Mouse (Mus musculus): ENCODE data around the gene Ifi206.
A peak's percentile ranks its signal among the peaks of the same experiment; 100 is the strongest.
"Not testable (repeated sequence)": the region's sequence is repeated elsewhere in the genome, so short reads cannot be mapped to it uniquely, and the experiment has no call there.

Gene Ifi206

GRCm38 (mm10) chr1:173490812-173491480 is at the start of gene Ifi206:
Gene Ifi206, minus strand, starts transcription at chr1:173491041.
- DNase-seq, result not testable (repeated sequence)

GRCm38 (mm10) chr1:173535791-173536190 is 45.0 kb upstream of the Ifi206 start, which contains the start of gene Ifi214:
Gene Ifi214, minus strand, starts transcription at chr1:173535957.
- DNase-seq, result not testable (repeated sequence)

- no peak for DNase-seq
Measured at GRCm38 (mm10) chr1:173521452-173521851, 30.6 kb upstream of the Ifi206 start.

- not testable (repeated sequence) for DNase-seq
Measured at GRCm38 (mm10) chr1:173510595-173510994, 19.8 kb upstream of the Ifi206 start.

- not testable (repeated sequence) for DNase-seq
Measured at GRCm38 (mm10) chr1:173491483-173491882, 642 bp upstream of the Ifi206 start.

GRCm38 (mm10) chr1:173481182-173481574 is 9.7 kb downstream of the Ifi206 start:
- DNase-seq, result not testable (repeated sequence)

- DNase-seq, result not testable (repeated sequence)
Measured at GRCm38 (mm10) chr1:173480399-173481181, 10.3 kb downstream of the Ifi206 start.

GRCm38 (mm10) chr1:173456761-173457160 is 34.1 kb downstream of the Ifi206 start:
- no peak for DNase-seq

- DNase-seq, result no peak
Measured at GRCm38 (mm10) chr1:173456139-173456754, 34.6 kb downstream of the Ifi206 start.

GRCm38 (mm10) chr1:173451665-173452064 is 39.2 kb downstream of the Ifi206 start:
- DNase-seq, result peak; percentile 91

GRCm38 (mm10) chr1:173450621-173451020 is 40.2 kb downstream of the Ifi206 start:
- peak; percentile 54 for DNase-seq

- peak; percentile 83 for DNase-seq
Measured at GRCm38 (mm10) chr1:173447067-173447466, 43.8 kb downstream of the Ifi206 start.

GRCm38 (mm10) chr1:173443061-173443460 is 47.8 kb downstream of the Ifi206 start:
- DNase-seq, result peak; percentile 42

- peak; percentile 49 for DNase-seq
Measured at GRCm38 (mm10) chr1:173441210-173441609, 49.6 kb downstream of the Ifi206 start.

- DNase-seq, result peak; percentile 41
Measured at GRCm38 (mm10) chr1:173440681-173441080, 50.2 kb downstream of the Ifi206 start.

- peak; percentile 35 for DNase-seq
Measured at GRCm38 (mm10) chr1:173437161-173437953, 53.5 kb downstream of the Ifi206 start.

- DNase-seq, result peak; percentile 55
Measured at GRCm38 (mm10) chr1:173432411-173432810, 58.4 kb downstream of the Ifi206 start.

- peak; percentile 77 for DNase-seq
Measured at GRCm38 (mm10) chr1:173429995-173430699, 60.7 kb downstream of the Ifi206 start.

- peak; percentile 94 for DNase-seq
Measured at GRCm38 (mm10) chr1:173427385-173427784, 63.5 kb downstream of the Ifi206 start.

- no peak for DNase-seq
Measured at GRCm38 (mm10) chr1:173426345-173426744, 64.5 kb downstream of the Ifi206 start.

GRCm38 (mm10) chr1:173420374-173420773 is 70.5 kb downstream of the Ifi206 start:
- DNase-seq, result peak; percentile 96
